Mouse (Mus musculus): Measurements from ENCODE around the gene Stab2. TPM values are rescaled to one million over a fixed set of nuclear protein-coding genes. Genes with fewer than 3 reads are reported as not detected.

Gene Stab2
- polyA plus RNA-seq, 1 experiment from 2014 or later, result 0.91 TPM

GRCm38 (mm10) chr10:86886434-86886833, 121.4 kb downstream of the Stab2 start:
- no peaks in the 10 kb centered on the region for H3K4me1 ChIP-seq
- H3K4me2 ChIP-seq, result no peak overlapping the region
- H3K9me3 ChIP-seq, result no peaks in the 10 kb centered on the region
- H3K27ac ChIP-seq, result no peak overlapping the region
- no peaks in the 10 kb centered on the region for H3K36me3 ChIP-seq
- ATAC-seq (ENCODE audit: insufficient number of reproducible peaks, insufficient read depth, low FRiP score, low TSS enrichment, low read depth), result no peak
- no peak overlapping the region for H3K4me3 ChIP-seq
- WGBS, result 85% methylated on average over 1 of the region's 1 CpGs
- no peaks in the 10 kb centered on the region for H3K27me3 ChIP-seq
- no peak overlapping the region for H3K9ac ChIP-seq

DNA sequence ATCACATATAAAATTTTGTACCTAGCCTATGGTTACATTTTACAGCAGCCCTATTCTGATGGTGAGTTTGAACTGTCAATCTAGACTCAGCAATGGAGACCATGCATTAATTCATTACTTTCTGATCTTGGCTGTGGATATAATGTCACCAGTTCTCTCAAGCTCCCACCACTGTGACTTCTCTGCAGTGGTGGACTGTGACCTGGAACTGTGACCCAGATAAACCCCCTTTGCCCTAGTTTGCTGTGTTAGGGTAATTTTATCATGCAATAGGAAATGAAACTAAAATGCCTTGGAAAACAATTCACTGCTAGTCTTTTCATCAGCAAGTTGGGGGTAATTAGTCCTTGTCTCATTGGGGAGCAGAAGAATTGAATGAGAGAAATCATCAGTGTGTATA, 126.4 kb downstream of the Stab2 start:
- H3K9ac ChIP-seq, result no peak overlapping the region
- no peak overlapping the region for H3K27ac ChIP-seq
- no peaks in the 10 kb centered on the region for H3K4me1 ChIP-seq
- ATAC-seq (ENCODE audit: insufficient number of reproducible peaks, insufficient read depth, low FRiP score, low TSS enrichment, low read depth), result no peak
- no peak overlapping the region for H3K4me2 ChIP-seq
- no peaks in the 10 kb centered on the region for H3K36me3 ChIP-seq
- H3K4me3 ChIP-seq, result no peak overlapping the region
- no peaks in the 10 kb centered on the region for H3K9me3 ChIP-seq
- no peaks in the 10 kb centered on the region for H3K27me3 ChIP-seq

GRCm38 (mm10) chr10:86880071-86880806, 127.6 kb downstream of the Stab2 start:
- Histone ChIP-seq H3K36me3 (no peaks in the 10 kb centered on the region), H3K4me3 (no peak overlapping the region), H3K9ac (no peak overlapping the region), H3K27me3 (no peaks in the 10 kb centered on the region), H3K4me1 (no peaks in the 10 kb centered on the region), H3K27ac (no peak overlapping the region), H3K9me3 (no peaks in the 10 kb centered on the region), H3K4me2 (no peak overlapping the region)
- ATAC-seq (ENCODE audit: insufficient number of reproducible peaks, insufficient read depth, low FRiP score, low TSS enrichment, low read depth), result no peak
- WGBS, result 53% methylated on average over 5 of the region's 5 CpGs

DNA sequence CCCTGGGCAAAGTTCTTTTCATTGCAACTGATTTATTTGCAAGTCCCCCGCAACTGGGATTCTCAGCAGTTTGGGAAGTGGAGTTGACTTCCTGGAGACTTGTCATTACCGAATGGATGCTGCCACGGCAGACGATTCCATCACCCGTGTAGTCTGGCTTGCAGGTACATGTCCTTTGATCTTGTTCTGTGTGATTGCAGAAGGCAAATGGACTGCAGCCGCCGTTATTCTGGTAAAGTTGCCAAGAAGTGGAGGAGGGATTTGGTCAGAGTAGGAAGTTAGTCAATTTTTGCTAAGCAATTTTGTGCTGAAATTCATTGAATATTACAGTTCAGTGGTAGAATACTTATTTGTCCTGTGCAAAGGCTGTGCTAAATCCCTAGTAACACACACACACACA, 129.1 kb downstream of the Stab2 start:
- Histone ChIP-seq H3K27me3 (no peaks in the 10 kb centered on the region), H3K36me3 (no peaks in the 10 kb centered on the region), H3K4me2 (no peak overlapping the region), H3K4me3 (no peak overlapping the region), H3K9ac (no peak overlapping the region), H3K27ac (no peak overlapping the region), H3K4me1 (no peaks in the 10 kb centered on the region), H3K9me3 (no peaks in the 10 kb centered on the region)
- ATAC-seq (ENCODE audit: insufficient number of reproducible peaks, insufficient read depth, low FRiP score, low TSS enrichment, low read depth), result no peak
- 76% methylated on average over 7 of the region's 7 CpGs for WGBS

DNA sequence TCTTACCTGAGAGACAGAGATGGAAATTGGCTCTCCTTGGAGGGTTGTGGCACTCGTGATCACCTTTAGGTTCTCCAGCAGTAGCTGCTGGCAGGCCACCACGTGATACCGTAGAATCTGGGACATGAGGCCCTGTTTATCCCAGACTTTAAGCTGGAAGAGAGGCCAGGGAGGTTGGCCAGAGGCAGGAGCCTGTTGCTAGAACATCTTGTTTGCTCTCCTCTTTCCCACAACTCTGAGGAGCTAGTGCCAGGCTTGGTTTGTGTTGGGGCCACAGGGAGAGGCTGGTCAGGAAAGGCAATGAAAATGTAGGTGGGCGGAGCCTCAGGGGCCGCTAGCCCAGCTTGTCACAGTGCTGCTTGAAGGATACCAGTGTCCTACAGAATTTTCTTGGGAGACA, 135.2 kb downstream of the Stab2 start:
- H3K4me1 ChIP-seq, result no peaks in the 10 kb centered on the region
- 74% methylated on average over 5 of the region's 5 CpGs for WGBS
- no peak for ATAC-seq (ENCODE audit: insufficient number of reproducible peaks, insufficient read depth, low FRiP score, low TSS enrichment, low read depth)
- H3K9me3 ChIP-seq, result no peaks in the 10 kb centered on the region
- H3K27ac ChIP-seq, result no peak overlapping the region
- H3K4me2 ChIP-seq, result no peak overlapping the region
- no peak overlapping the region for H3K4me3 ChIP-seq
- no peak overlapping the region for H3K9ac ChIP-seq
- H3K36me3 ChIP-seq, result no peaks in the 10 kb centered on the region
- no peaks in the 10 kb centered on the region for H3K27me3 ChIP-seq

GRCm38 (mm10) chr10:86872121-86872520, 135.7 kb downstream of the Stab2 start:
- WGBS, result 71% methylated on average over 7 of the region's 7 CpGs
- Histone ChIP-seq H3K9me3 (no peaks in the 10 kb centered on the region), H3K9ac (no peak overlapping the region), H3K27ac (no peak overlapping the region), H3K27me3 (no peaks in the 10 kb centered on the region), H3K4me3 (no peak overlapping the region), H3K36me3 (no peaks in the 10 kb centered on the region), H3K4me1 (no peaks in the 10 kb centered on the region), H3K4me2 (no peak overlapping the region)
- ATAC-seq (ENCODE audit: insufficient number of reproducible peaks, insufficient read depth, low FRiP score, low TSS enrichment, low read depth), result no peak

GRCm38 (mm10) chr10:86863429-86863828, 144.4 kb downstream of the Stab2 start:
- ATAC-seq (ENCODE audit: insufficient number of reproducible peaks, insufficient read depth, low FRiP score, low TSS enrichment, low read depth), result no peak
- no peaks in the 10 kb centered on the region for H3K27me3 ChIP-seq
- no peaks in the 10 kb centered on the region for H3K4me1 ChIP-seq
- no peak overlapping the region for H3K27ac ChIP-seq
- H3K9me3 ChIP-seq, result no peaks in the 10 kb centered on the region
- no peak overlapping the region for H3K9ac ChIP-seq
- no peaks in the 10 kb centered on the region for H3K36me3 ChIP-seq
- no peak overlapping the region for H3K4me2 ChIP-seq
- WGBS, result 88% methylated on average over 6 of the region's 6 CpGs
- H3K4me3 ChIP-seq, result no peak overlapping the region

DNA sequence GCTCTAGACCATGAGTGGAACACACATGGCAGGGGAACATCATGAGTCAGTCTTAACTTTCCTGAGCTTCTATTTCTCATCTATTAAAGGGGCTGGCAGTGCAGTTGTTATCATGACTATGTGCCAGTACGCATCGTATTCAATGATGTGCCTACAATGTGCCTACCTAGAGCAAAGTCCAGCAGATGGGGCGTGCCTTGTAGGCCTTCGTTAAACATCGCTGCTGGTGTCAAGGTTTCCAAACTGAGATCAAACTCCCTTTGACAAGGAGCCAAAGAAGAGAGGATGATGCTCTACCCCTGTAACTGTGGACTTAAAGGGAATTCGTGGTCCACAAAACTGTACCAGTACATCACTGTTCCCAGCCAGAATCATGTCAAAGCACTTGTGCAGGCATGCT, 145.3 kb downstream of the Stab2 start:
- WGBS, result 90% methylated on average over 6 of the region's 6 CpGs
- no peaks in the 10 kb centered on the region for H3K9me3 ChIP-seq
- ATAC-seq (ENCODE audit: insufficient number of reproducible peaks, insufficient read depth, low FRiP score, low TSS enrichment, low read depth), result no peak
- no peaks in the 10 kb centered on the region for H3K4me1 ChIP-seq
- no peak overlapping the region for H3K4me2 ChIP-seq
- no peak overlapping the region for H3K4me3 ChIP-seq
- no peak overlapping the region for H3K9ac ChIP-seq
- H3K27me3 ChIP-seq, result no peaks in the 10 kb centered on the region
- H3K27ac ChIP-seq, result no peak overlapping the region
- H3K36me3 ChIP-seq, result no peaks in the 10 kb centered on the region

DNA sequence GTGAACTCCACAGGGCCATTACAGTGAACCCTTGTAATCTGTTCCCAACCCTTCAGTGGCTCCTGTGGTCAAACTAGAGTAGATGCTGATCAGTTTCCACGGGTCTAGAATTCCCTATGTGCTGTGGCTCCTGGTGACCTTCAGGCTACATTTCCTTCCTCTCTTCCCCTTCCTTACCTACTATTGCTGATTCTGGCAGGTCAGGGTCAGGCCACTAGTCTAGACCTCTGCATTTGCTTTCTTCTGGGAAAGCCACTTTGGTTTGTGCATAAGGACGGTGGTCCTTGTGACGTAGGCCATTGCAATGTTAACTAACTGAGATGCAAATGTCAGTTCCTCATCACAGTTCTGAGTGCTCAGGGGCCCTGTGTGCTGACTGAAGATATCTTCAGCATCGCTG, 147.4 kb downstream of the Stab2 start:
- H3K27me3 ChIP-seq, result no peaks in the 10 kb centered on the region
- WGBS, result 71% methylated on average over 4 of the region's 4 CpGs
- no peaks in the 10 kb centered on the region for H3K36me3 ChIP-seq
- H3K4me2 ChIP-seq, result no peak overlapping the region
- H3K9me3 ChIP-seq, result no peaks in the 10 kb centered on the region
- H3K4me1 ChIP-seq, result no peaks in the 10 kb centered on the region
- ATAC-seq (ENCODE audit: insufficient number of reproducible peaks, insufficient read depth, low FRiP score, low TSS enrichment, low read depth), result no peak
- H3K27ac ChIP-seq, result no peak overlapping the region
- H3K9ac ChIP-seq, result no peak overlapping the region
- no peak overlapping the region for H3K4me3 ChIP-seq

- Histone ChIP-seq H3K27me3 (no peaks in the 10 kb centered on the region), H3K9me3 (no peaks in the 10 kb centered on the region), H3K4me1 (no peaks in the 10 kb centered on the region), H3K27ac (no peak overlapping the region), H3K36me3 (no peaks in the 10 kb centered on the region), H3K9ac (no peak overlapping the region), H3K4me2 (no peak overlapping the region), H3K4me3 (no peak overlapping the region)
- no peak for ATAC-seq (ENCODE audit: insufficient number of reproducible peaks, insufficient read depth, low FRiP score, low TSS enrichment, low read depth)
- WGBS, result 82% methylated on average over 3 of the region's 3 CpGs
Observed at GRCm38 (mm10) chr10:86853433-86853832, 154.4 kb downstream of the Stab2 start.

- Histone ChIP-seq H3K4me1 (no peaks in the 10 kb centered on the region), H3K4me2 (no peak overlapping the region), H3K27ac (no peak overlapping the region), H3K36me3 (no peaks in the 10 kb centered on the region), H3K9me3 (no peaks in the 10 kb centered on the region), H3K9ac (no peak overlapping the region), H3K4me3 (no peak overlapping the region), H3K27me3 (no peaks in the 10 kb centered on the region)
- ATAC-seq (ENCODE audit: insufficient number of reproducible peaks, insufficient read depth, low FRiP score, low TSS enrichment, low read depth), result no peak
- WGBS, result 88% methylated on average over 6 of the region's 6 CpGs
Observed at GRCm38 (mm10) chr10:86852160-86852559, 155.7 kb downstream of the Stab2 start.

DNA sequence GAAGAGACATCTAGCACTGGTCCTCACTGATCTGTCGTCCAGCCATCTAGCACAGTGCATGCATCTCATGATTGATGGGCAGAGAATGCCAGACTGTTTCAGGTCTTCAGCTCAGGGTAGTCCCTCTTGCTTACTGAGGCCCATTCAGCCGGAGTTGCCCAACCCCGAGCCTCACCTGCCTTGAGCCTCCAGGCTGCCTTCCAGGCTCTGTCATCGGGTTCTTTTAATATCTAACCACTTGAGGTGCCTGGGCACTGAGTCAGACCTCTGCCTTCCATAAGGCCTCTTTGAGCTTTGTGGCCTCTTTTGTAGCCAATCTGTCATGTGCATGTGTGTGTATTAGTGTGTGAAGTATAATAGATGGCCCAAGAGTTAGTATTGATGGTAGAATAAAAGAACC, 158.3 kb downstream of the Stab2 start:
- no peaks in the 10 kb centered on the region for H3K36me3 ChIP-seq
- H3K9ac ChIP-seq, result no peak overlapping the region
- no peak overlapping the region for H3K4me3 ChIP-seq
- no peaks in the 10 kb centered on the region for H3K4me1 ChIP-seq
- H3K9me3 ChIP-seq, result no peaks in the 10 kb centered on the region
- 81% methylated on average over 4 of the region's 4 CpGs for WGBS
- no peak overlapping the region for H3K27ac ChIP-seq
- no peak for ATAC-seq (ENCODE audit: insufficient number of reproducible peaks, insufficient read depth, low FRiP score, low TSS enrichment, low read depth)
- no peak overlapping the region for H3K4me2 ChIP-seq
- no peaks in the 10 kb centered on the region for H3K27me3 ChIP-seq

All from embryonic facial prominence, embryonic 13.5 days (tissue).